Mouse (Mus musculus): Measurements from ENCODE around the gene Cldn10. TPM values are rescaled to one million over a fixed set of nuclear protein-coding genes. Genes with fewer than 3 reads are reported as not detected.
A peak's percentile ranks its signal among the peaks of the same experiment; 100 is the strongest.

The Cldn10 gene
- polyA plus RNA-seq, 1 experiment from 2014 or later, result 72.3 TPM

GRCm38 (mm10) chr14:118850696-118851035, 63.0 kb downstream of the Cldn10 start:
- 43% methylated on average over 4 of the region's 4 CpGs for WGBS
- H3K27me3 ChIP-seq, result peaks cover 8% of the 10 kb centered on the region; the same call in 1 of the 2 replicates

GRCm38 (mm10) chr14:118851496-118852107, 63.9 kb downstream of the Cldn10 start:
- ATAC-seq (ENCODE audit: borderline replicate concordance, extremely low read depth, low FRiP score, low TSS enrichment), result no peak

More at GRCm38 (mm10) chr14:118850696-118851035, 63.0 kb downstream of the Cldn10 start:
- no peak overlapping the region for H3K4me3 ChIP-seq
- no peak for ATAC-seq (ENCODE audit: borderline replicate concordance, extremely low read depth, low FRiP score, low TSS enrichment)
- no peak overlapping the region for H3K9ac ChIP-seq
- peak overlapping the region; percentile 90 for H3K27ac ChIP-seq
- no peaks in the 10 kb centered on the region for H3K36me3 ChIP-seq
- no peaks in the 10 kb centered on the region for H3K9me3 ChIP-seq
- H3K4me2 ChIP-seq, result peak overlapping the region; percentile 27; the same call in 1 of the 2 replicates
- peaks cover 40% of the 10 kb centered on the region for H3K4me1 ChIP-seq

GRCm38 (mm10) chr14:118854371-118855114, 66.8 kb downstream of the Cldn10 start:
- peak; percentile 66; the same call in 1 of the 2 replicates for ATAC-seq (ENCODE audit: borderline replicate concordance, extremely low read depth, low FRiP score, low TSS enrichment)
- Histone ChIP-seq H3K36me3 (no peaks in the 10 kb centered on the region), H3K4me1 (peaks cover 33% of the 10 kb centered on the region), H3K4me2 (peak overlapping the region; percentile 98), H3K4me3 (peak overlapping the region; percentile 58), H3K27me3 (peaks cover 19% of the 10 kb centered on the region), H3K9me3 (no peaks in the 10 kb centered on the region), H3K9ac (peak overlapping the region; percentile 55), H3K27ac (peak overlapping the region; percentile 50)
- WGBS, result 3% methylated on average over 43 of the region's 48 CpGs

More at GRCm38 (mm10) chr14:118851496-118852107, 63.9 kb downstream of the Cldn10 start:
- peak overlapping the region; percentile 65 for H3K27ac ChIP-seq
- H3K27me3 ChIP-seq, result peaks cover 12% of the 10 kb centered on the region
- no peak overlapping the region for H3K4me3 ChIP-seq
- H3K4me1 ChIP-seq, result peaks cover 40% of the 10 kb centered on the region
- no peaks in the 10 kb centered on the region for H3K9me3 ChIP-seq
- H3K36me3 ChIP-seq, result no peaks in the 10 kb centered on the region
- H3K9ac ChIP-seq, result no peak overlapping the region
- H3K4me2 ChIP-seq, result peak overlapping the region; percentile 4; the same call in 1 of the 2 replicates
- WGBS, result 21% methylated on average over 6 of the region's 6 CpGs

- Histone ChIP-seq H3K9me3 (no peaks in the 10 kb centered on the region), H3K4me3 (peak overlapping the region; percentile 58), H3K4me2 (peak overlapping the region; percentile 98), H3K4me1 (peaks cover 33% of the 10 kb centered on the region), H3K36me3 (no peaks in the 10 kb centered on the region), H3K27me3 (peaks cover 19% of the 10 kb centered on the region), H3K9ac (peak overlapping the region; percentile 55), H3K27ac (peak overlapping the region; percentile 18; the same call in 1 of the 2 replicates)
- peak; percentile 12; the same call in 1 of the 2 replicates for ATAC-seq (ENCODE audit: borderline replicate concordance, extremely low read depth, low FRiP score, low TSS enrichment)
- under 1% methylated on average over 28 of the region's 28 CpGs for WGBS
Measured at GRCm38 (mm10) chr14:118855141-118855800, 67.6 kb downstream of the Cldn10 start.

GRCm38 (mm10) chr14:118856563-118856962, 68.9 kb downstream of the Cldn10 start:
- Histone ChIP-seq H3K9ac (no peak overlapping the region), H3K36me3 (no peaks in the 10 kb centered on the region), H3K4me2 (peak overlapping the region; percentile 35), H3K4me1 (peaks cover 30% of the 10 kb centered on the region), H3K27ac (peak overlapping the region; percentile 13; the same call in 1 of the 2 replicates), H3K27me3 (peaks cover 19% of the 10 kb centered on the region), H3K4me3 (peak overlapping the region; percentile 13), H3K9me3 (no peaks in the 10 kb centered on the region)
- no peak for ATAC-seq (ENCODE audit: borderline replicate concordance, extremely low read depth, low FRiP score, low TSS enrichment)
- WGBS, result 72% methylated on average over 6 of the region's 6 CpGs

- Histone ChIP-seq H3K27me3 (peaks cover 19% of the 10 kb centered on the region), H3K9ac (no peak overlapping the region), H3K4me3 (no peak overlapping the region), H3K36me3 (no peaks in the 10 kb centered on the region), H3K9me3 (no peaks in the 10 kb centered on the region), H3K4me1 (peaks cover 18% of the 10 kb centered on the region), H3K27ac (no peak overlapping the region), H3K4me2 (no peak overlapping the region)
- 61% methylated on average over 6 of the region's 6 CpGs for WGBS
- no peak for ATAC-seq (ENCODE audit: borderline replicate concordance, extremely low read depth, low FRiP score, low TSS enrichment)
Measured at GRCm38 (mm10) chr14:118858318-118858717, 70.6 kb downstream of the Cldn10 start.

- H3K27ac ChIP-seq, result no peak overlapping the region
- H3K27me3 ChIP-seq, result peaks cover 3% of the 10 kb centered on the region; the same call in 1 of the 2 replicates
- peaks cover 13% of the 10 kb centered on the region for H3K4me1 ChIP-seq
- H3K9me3 ChIP-seq, result no peaks in the 10 kb centered on the region
- H3K36me3 ChIP-seq, result no peaks in the 10 kb centered on the region
- H3K9ac ChIP-seq, result no peak overlapping the region
- no peak for ATAC-seq (ENCODE audit: borderline replicate concordance, extremely low read depth, low FRiP score, low TSS enrichment)
- WGBS, result 45% methylated on average over 7 of the region's 7 CpGs
- no peak overlapping the region for H3K4me3 ChIP-seq
- no peak overlapping the region for H3K4me2 ChIP-seq
Measured at GRCm38 (mm10) chr14:118862253-118862652, 74.5 kb downstream of the Cldn10 start.

- Histone ChIP-seq H3K27me3 (no peaks in the 10 kb centered on the region), H3K9me3 (no peaks in the 10 kb centered on the region), H3K9ac (no peak overlapping the region), H3K4me2 (no peak overlapping the region), H3K36me3 (no peaks in the 10 kb centered on the region), H3K27ac (no peak overlapping the region), H3K4me3 (no peak overlapping the region), H3K4me1 (peaks cover 13% of the 10 kb centered on the region)
- 44% methylated on average over 4 of the region's 4 CpGs for WGBS
- ATAC-seq (ENCODE audit: borderline replicate concordance, extremely low read depth, low FRiP score, low TSS enrichment), result no peak
Measured at GRCm38 (mm10) chr14:118864905-118865304, 77.2 kb downstream of the Cldn10 start.

- Histone ChIP-seq H3K36me3 (no peaks in the 10 kb centered on the region), H3K9me3 (no peaks in the 10 kb centered on the region), H3K27me3 (no peaks in the 10 kb centered on the region), H3K27ac (0 out of 2 replicates have a peak overlapping the region, but pooled peaks have one; percentile 11), H3K4me1 (peaks cover 15% of the 10 kb centered on the region), H3K4me2 (no peak overlapping the region), H3K9ac (no peak overlapping the region), H3K4me3 (no peak overlapping the region)
- 58% methylated on average over 10 of the region's 10 CpGs for WGBS
- ATAC-seq (ENCODE audit: borderline replicate concordance, extremely low read depth, low FRiP score, low TSS enrichment), result no peak
Measured at GRCm38 (mm10) chr14:118866014-118866811, 78.5 kb downstream of the Cldn10 start.

GRCm38 (mm10) chr14:118867366-118867765, 79.7 kb downstream of the Cldn10 start:
- Histone ChIP-seq H3K4me2 (no peak overlapping the region), H3K36me3 (no peaks in the 10 kb centered on the region), H3K27ac (no peak overlapping the region), H3K4me1 (peaks cover 15% of the 10 kb centered on the region), H3K27me3 (no peaks in the 10 kb centered on the region), H3K9me3 (no peaks in the 10 kb centered on the region), H3K9ac (no peak overlapping the region), H3K4me3 (no peak overlapping the region)
- ATAC-seq (ENCODE audit: borderline replicate concordance, extremely low read depth, low FRiP score, low TSS enrichment), result no peak
- 51% methylated on average over 6 of the region's 6 CpGs for WGBS

GRCm38 (mm10) chr14:118868102-118868724, 80.5 kb downstream of the Cldn10 start:
- 82% methylated on average over 13 of the region's 13 CpGs for WGBS
- no peaks in the 10 kb centered on the region; the same call in 1 of the 2 replicates for H3K36me3 ChIP-seq

More at GRCm38 (mm10) chr14:118868102-118868724, 80.5 kb downstream of the Cldn10 start:
- Histone ChIP-seq H3K27me3 (no peaks in the 10 kb centered on the region), H3K9me3 (no peaks in the 10 kb centered on the region), H3K4me1 (peaks cover 15% of the 10 kb centered on the region), H3K27ac (no peak overlapping the region), H3K4me3 (no peak overlapping the region), H3K9ac (no peak overlapping the region), H3K4me2 (no peak overlapping the region)
- ATAC-seq (ENCODE audit: borderline replicate concordance, extremely low read depth, low FRiP score, low TSS enrichment), result no peak
